Mouse (Mus musculus) heart, adult 2 months (tissue): ENCODE data around the gene Caln1.

ENCODE experiments used
- CTCF ChIP-seq: fragments of 200-600 bp; IDR thresholded peaks from 2 replicates; pipeline ENCODE4 v1.8.1; 2022; ENCODE audit warnings: antibody characterized with exemption, mild to moderate bottlenecking, moderate library complexity
- POLR2A ChIP-seq: fragments of 200-500 bp; IDR thresholded peaks from 2 replicates; pipeline ENCODE4 v1.6.1; 2011; ENCODE audit warnings: mild to moderate bottlenecking, low read depth, low read length, control low read depth; ENCODE audit not compliant: insufficient read depth

DNA sequence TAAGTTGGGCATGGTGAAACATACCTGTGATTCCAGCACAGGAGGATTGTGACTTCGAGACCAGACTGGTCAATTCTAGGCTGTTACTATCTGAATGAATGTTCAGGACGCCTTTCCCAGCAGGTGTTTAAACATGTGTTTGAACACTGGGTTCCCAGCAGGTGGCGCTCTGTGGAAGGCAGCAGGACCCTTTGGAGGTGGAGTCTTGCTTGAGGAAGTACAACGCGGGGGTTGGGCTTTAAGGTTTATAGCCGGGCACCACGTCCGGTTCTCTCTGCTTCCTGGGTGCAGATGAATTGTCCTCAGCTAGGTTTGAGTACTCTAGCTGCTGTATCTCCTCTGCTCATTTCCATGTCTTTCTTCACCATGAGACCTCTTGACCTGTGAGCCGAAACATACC is 349.1 kb downstream of the Caln1 start:
- TF ChIP-seq CTCF (no peak), POLR2A (no peak)
